Mouse (Mus musculus): ENCODE measurements around the gene Gm340. TPM values are rescaled to one million over a fixed set of nuclear protein-coding genes. Genes with fewer than 3 reads are reported as not detected.

Gene Gm340
- total RNA-seq, 2 experiments from 2014 or later: 8.7 to 9.0 TPM

GRCm38 (mm10) chr19:41611683-41612082 is 29.5 kb downstream of the Gm340 start:
- no peak for ATAC-seq (replicated peaks; ENCODE audit: poor library complexity, severe bottlenecking)

DNA sequence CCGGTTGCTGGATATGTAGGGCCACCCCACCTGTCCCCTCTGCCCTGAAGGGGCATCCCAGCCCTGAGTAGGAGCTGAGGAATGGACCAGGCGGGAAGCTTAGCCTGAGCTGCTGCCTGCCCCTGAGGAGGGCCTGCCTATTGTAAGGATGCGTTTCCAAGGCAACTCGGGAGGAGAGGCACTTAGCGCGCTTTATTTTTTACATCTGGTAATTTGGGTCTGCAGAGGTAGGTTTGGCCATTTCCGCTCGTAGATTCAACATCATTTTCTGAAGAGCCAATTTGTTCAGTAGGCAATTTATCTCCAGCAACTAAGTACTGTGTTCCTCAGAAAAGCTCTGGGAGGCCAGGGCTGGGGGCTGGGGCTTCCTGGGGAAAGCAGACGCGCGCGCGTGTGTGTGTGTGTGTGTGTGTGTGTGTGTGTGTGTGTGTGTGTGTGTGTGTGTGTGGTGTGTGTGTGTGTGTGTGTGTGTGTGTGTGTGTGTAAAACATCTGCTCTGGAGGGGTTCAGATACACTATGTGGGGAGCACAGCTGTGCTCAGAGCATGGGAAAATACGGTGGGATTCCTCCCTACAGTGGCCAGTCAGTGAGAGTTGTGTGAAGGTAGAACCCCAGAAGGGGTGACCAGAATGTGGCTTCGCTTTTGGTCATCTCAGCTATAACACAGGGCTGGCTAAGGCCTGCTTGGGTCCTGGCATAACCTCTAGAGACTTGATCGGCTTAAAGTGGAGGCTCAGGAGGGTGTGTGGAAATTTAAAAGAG is 31.3 kb downstream of the Gm340 start:
- ATAC-seq (replicated peaks; ENCODE audit: poor library complexity, severe bottlenecking): no peak

DNA sequence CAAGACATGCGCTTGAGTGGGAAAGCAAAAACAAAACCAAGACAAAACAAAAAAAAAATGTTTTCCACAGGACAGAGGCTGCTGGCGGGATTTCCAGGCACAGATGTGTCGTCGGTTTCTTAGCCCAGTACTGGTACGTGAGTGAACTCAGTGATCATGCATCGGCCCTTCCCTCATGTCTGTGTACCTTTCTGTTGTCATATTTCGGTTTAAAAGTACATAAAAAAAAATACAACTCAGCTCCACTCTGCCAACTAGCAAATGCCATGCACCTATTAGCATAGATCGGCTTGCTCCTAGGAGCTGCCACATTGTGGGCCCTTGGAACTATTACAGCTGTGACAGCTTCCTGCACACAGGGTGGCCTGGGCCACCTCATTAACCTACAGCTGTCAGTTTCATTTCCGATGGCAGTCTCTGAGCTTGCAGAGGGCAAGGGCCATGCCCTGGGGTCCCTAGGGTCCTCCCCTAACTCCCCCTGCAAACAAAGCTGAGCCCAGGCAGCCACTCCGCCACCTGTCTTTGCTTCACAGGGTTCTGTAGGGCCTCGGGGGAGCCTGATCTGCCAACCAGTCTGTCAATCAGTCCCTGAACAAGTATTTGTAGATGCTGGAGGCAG is 33.5 kb downstream of the Gm340 start:
- no peak for ATAC-seq (replicated peaks; ENCODE audit: poor library complexity, severe bottlenecking)

DNA sequence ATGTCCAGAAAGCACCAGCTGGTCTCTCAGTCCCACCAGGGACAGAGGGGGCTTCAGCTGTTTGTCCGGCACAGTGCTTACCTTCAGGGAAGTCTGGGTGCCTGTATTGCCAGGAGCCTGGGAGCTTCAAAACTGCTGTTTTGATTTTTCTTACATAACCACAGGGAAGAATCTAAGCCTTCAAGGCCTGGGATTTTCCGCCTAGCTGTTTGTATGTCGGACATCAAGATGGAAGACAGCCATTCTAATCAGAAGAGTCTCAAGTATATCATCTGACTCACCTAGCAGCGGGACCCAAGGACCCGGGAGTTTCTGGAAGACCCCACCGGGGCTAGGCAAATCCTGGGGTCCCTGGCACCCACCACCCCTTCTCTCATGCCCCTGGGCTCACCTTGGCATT is 34.1 kb downstream of the Gm340 start:
- ATAC-seq (replicated peaks; ENCODE audit: poor library complexity, severe bottlenecking): no peak

DNA sequence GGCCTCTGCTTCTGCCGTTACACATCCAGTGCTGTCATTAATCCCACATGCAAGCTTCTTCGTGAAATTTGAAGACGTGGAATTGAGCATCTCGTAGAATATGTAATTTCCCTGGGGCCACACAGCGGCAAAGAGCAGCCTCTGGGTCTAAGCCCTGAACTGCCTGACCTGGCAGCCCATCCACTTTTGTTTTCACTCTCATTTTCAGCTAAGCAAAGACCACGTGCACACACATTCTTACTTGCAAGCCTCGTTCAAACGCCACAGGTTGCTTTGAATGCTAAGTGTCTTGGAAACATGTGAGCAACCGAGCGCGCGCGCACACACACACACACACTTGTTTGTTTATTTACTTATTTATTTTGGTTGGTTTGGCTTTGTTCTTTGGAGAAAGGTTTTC is 34.9 kb downstream of the Gm340 start:
- no peak for ATAC-seq (replicated peaks; ENCODE audit: poor library complexity, severe bottlenecking)

DNA sequence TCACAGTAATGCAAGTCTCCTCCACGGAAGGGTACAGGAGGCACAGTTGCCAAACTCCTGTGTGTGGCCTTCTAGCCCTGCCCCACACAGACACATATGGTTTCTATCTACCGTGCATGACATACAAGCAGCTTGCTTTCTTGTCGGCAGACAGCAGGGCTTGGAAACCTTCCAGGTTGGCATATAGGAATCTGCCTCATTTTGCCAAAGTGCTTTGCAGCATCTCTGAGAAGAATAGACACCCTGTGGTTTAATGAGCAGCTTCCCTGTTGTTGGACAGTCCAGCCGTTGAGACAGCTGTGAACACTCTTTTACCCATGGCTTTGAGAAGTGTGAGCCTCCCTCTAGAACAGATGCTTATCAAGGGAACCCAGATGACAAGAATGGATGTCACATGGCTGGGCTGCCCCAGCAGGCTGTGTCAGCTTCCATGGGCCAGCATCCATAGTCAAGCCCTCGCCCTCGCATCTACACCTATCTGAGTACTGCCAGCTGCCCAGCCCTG is 36.0 kb downstream of the Gm340 start:
- no peak for ATAC-seq (replicated peaks; ENCODE audit: poor library complexity, severe bottlenecking)

DNA sequence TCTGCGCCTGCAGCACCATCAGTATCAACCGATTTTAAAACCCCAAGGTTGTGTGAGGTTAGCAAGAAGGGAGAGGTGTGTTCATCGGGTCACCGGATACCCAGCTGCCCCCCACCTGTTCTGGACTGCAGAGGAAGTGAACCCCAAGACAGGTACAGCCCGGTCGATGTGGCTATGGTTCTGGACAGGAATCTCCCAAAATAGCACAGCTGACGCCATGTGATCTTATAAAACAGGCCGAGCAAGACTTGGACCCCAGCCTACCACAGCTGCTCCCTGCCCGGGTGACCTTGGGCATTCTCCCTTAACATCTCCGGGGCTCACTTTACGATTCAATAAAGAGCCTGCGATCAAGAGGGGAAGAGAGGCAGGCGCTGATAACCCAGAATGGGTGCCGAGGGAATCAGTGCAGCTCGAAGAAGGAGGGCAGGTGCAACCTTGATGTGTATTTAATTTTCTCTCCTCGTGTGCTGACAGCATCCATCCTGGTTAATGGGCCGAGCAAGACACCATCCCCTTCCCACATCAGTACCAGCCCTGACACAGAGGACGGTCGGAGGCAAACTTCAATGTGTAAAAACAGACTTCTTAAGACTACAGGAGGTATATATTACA is 36.7 kb downstream of the Gm340 start:
- no peak for ATAC-seq (replicated peaks; ENCODE audit: poor library complexity, severe bottlenecking)

DNA sequence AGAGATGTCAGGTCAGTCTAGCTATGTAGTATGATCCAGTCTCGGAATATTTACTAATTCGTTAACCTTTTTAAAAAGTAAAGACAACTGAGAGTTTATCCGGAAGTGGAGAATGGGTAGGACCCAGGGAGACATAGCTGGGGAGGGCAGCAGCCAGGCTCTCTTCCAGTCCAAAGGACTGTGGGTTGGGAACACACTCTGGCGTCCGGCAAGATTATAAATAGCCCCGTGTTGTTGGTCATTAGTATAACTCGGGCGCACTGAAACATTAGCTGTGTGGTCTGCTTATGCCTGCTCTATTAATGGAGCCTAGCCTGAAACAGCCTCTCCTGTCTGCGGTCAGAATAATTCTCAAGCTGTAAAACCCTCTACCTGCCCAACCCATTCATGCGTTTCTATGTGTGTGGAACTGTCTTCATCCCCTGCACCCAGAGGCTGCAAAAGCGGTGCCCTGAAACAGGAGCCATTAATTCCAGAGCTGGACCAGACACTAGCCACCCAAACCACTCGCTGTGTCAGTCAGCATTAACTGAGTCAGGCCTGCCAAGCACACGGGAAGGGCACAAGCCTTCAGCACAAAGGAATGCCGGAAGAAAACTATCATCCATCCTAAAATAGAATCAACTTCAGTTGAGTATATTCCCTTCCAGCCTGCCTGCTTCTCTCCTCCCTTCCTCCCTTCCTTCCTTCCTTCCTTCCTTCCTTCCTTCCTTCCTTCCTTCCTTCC is 38.4 kb downstream of the Gm340 start:
- ATAC-seq (replicated peaks; ENCODE audit: poor library complexity, severe bottlenecking): no peak

DNA sequence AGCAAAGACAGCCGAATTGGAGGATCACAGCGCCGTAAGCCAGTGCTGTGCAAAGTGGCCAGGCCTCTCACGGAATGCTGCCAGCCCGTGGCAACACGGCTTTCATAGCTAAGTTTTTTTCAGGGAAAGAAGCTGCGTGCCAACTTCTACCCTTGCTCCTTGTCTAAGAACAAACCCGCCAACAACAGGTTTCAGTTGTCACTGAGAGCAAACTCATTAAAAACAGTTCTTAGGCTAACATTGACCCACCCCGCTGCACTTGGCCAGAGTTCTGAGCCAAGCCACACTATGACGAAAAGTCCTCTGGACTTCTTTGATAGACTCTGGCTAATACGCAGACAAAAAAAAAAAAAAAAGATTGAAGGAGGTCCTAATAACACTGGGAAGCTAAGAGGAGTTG is 46.8 kb downstream of the Gm340 start:
- ATAC-seq (replicated peaks; ENCODE audit: poor library complexity, severe bottlenecking): no peak

DNA sequence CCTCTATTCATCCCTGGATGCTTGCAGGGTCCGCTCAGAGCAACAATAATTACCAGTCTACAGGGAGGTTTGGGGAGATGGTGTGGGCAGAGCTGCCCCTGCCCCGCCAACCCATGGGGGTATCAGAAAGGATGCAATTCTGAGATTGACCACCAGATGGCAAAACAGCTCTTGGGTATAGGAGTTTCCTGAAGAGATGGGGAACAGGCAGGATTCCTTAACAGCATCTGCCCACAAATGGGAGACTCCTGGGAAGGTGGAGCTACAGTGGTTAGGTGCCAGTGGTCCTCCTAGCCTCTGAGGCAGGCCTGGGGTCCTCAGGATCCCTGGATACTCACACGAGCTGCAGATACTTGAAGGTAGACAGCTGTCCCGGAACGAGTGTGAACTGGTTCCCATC is 47.4 kb downstream of the Gm340 start:
- peak; percentile 58 for ATAC-seq (replicated peaks; ENCODE audit: poor library complexity, severe bottlenecking)

GRCm38 (mm10) chr19:41634099-41634498 is 51.9 kb downstream of the Gm340 start:
- peak; percentile 55 for ATAC-seq (replicated peaks; ENCODE audit: poor library complexity, severe bottlenecking)

GRCm38 (mm10) chr19:41634999-41635398 is 52.8 kb downstream of the Gm340 start:
- ATAC-seq (replicated peaks; ENCODE audit: poor library complexity, severe bottlenecking): no peak

Other genes starting within 250 kb of the Gm340 start
- gene Pik3ap1, start 197.3 kb upstream of the Gm340 start, total RNA-seq (2014; fragmentation: Nextera tagmentation): 23.3 and 24.6 TPM in 2 replicates
- 23.5 and 26.8 TPM in 2 replicates for gene Pik3ap1, start 197.3 kb upstream of the Gm340 start, total RNA-seq (2017)
- gene Lcor, start 99.7 kb upstream of the Gm340 start, total RNA-seq (2014; fragmentation: Nextera tagmentation): 16.4 and 18.7 TPM in 2 replicates
- gene Lcor, start 99.7 kb upstream of the Gm340 start, total RNA-seq (2017): 10.5 and 12.9 TPM in 2 replicates
- gene Slit1, start 161.3 kb downstream of the Gm340 start, total RNA-seq (2014; fragmentation: Nextera tagmentation): 0.30 TPM in 1 of 2 replicates, not detected in the other
- 0.15 and 0.17 TPM in 2 replicates for gene Slit1, start 161.3 kb downstream of the Gm340 start, total RNA-seq (2017)
- gene Arhgap19, start 219.7 kb downstream of the Gm340 start, total RNA-seq (2014; fragmentation: Nextera tagmentation): 19.8 and 25.9 TPM in 2 replicates
- gene Arhgap19, start 219.7 kb downstream of the Gm340 start, total RNA-seq (2017): 43.2 and 55.3 TPM in 2 replicates
- 2.6 and 5.6 TPM in 2 replicates for gene Frat1, start 247.6 kb downstream of the Gm340 start, total RNA-seq (2014; fragmentation: Nextera tagmentation)
- 10.0 and 11.2 TPM in 2 replicates for gene Frat1, start 247.6 kb downstream of the Gm340 start, total RNA-seq (2017)

Measured in granulocyte monocyte progenitor cell, adult 5-6 weeks (primary cell).